Mouse (Mus musculus) erythroblast, adult 5-6 weeks (primary cell): Measurements from ENCODE around the gene Epo. TPM values are rescaled to one million over a fixed set of nuclear protein-coding genes. Genes with fewer than 3 reads are reported as not detected.

Experiments used
- ATAC-seq: replicated peaks from 2 replicates; pipeline ENCODE4 v1.8.0; 2016; ENCODE audit warnings: moderate number of reproducible peaks, mild to moderate bottlenecking, moderate TSS enrichment, inconsistent platforms; ENCODE audit not compliant: poor library complexity, low FRiP score, severe bottlenecking
- total RNA-seq, 2 experiments: library from RNA; stranded (forward) in 1 of 2; stranded (reverse) in 1 of 2; fragments of 150-400 nt in 1 of 2; fragments of 200-764, 138-1000 nt in 1 of 2; gene quantifications; 2 replicates each; pipeline versions ENCODE4 v1.2.3 to v1.2.4; 2015 to 2017; ENCODE audit warnings: low replicate concordance in 2 of 2

Epo gene
- total RNA-seq, 2 experiments from 2014 or later, result not detected

GRCm38 (mm10) chr5:137487616-137488015, 45.4 kb downstream of the Epo start:
- no peak for ATAC-seq

- ATAC-seq, result no peak
These were observed 47.2 kb downstream of the Epo start for GRCm38 (mm10) chr5:137485851-137486155.

GRCm38 (mm10) chr5:137485071-137485850, 47.8 kb downstream of the Epo start:
- ATAC-seq, result no peak

GRCm38 (mm10) chr5:137481897-137482296, 51.1 kb downstream of the Epo start:
- no peak for ATAC-seq

- 0 out of 2 replicates have a peak, but pooled peaks have one; percentile 57 for ATAC-seq
These were observed 51.9 kb downstream of the Epo start for GRCm38 (mm10) chr5:137481138-137481537.

- ATAC-seq, result no peak
These were observed 56.1 kb downstream of the Epo start, which contains the start of gene Zan for GRCm38 (mm10) chr5:137476964-137477363. TSS of gene Zan (minus strand) at chr5:137477064.

GRCm38 (mm10) chr5:137474351-137474750, 58.7 kb downstream of the Epo start:
- ATAC-seq, result no peak

- no peak for ATAC-seq
These were observed 60.7 kb downstream of the Epo start for GRCm38 (mm10) chr5:137472252-137472904.

- ATAC-seq, result no peak
These were observed 66.1 kb downstream of the Epo start for GRCm38 (mm10) chr5:137466946-137467345.

GRCm38 (mm10) chr5:137465049-137465448, 68.0 kb downstream of the Epo start:
- ATAC-seq, result no peak

GRCm38 (mm10) chr5:137455866-137456591, 77.0 kb downstream of the Epo start:
- ATAC-seq, result no peak

- 0 out of 2 replicates have a peak, but pooled peaks have one; percentile 34 for ATAC-seq
These were observed 77.8 kb downstream of the Epo start for GRCm38 (mm10) chr5:137455206-137455605.

GRCm38 (mm10) chr5:137445536-137445935, 87.5 kb downstream of the Epo start:
- no peak for ATAC-seq

GRCm38 (mm10) chr5:137440216-137440855, 92.7 kb downstream of the Epo start:
- ATAC-seq, result no peak

GRCm38 (mm10) chr5:137433889-137434288, 99.2 kb downstream of the Epo start:
- ATAC-seq, result no peak

Other genes starting within 250 kb of the Epo start
- gene Ache, start 245.7 kb downstream of the Epo start, total RNA-seq (2015; ENCODE audit: low replicate concordance), result 63.5 and 69.6 TPM in 2 replicates
- gene Ache, start 245.7 kb downstream of the Epo start, total RNA-seq (2017; ENCODE audit: low replicate concordance), result 55.2 and 63.8 TPM in 2 replicates
- 19.0 and 21.7 TPM in 2 replicates for gene Ufsp1, start 238.6 kb downstream of the Epo start, total RNA-seq (2015; ENCODE audit: low replicate concordance)
- gene Ufsp1, start 238.6 kb downstream of the Epo start, total RNA-seq (2017; ENCODE audit: low replicate concordance), result 16.6 and 27.9 TPM in 2 replicates
- gene Srrt, start 225.6 kb downstream of the Epo start, total RNA-seq (2015; ENCODE audit: low replicate concordance), result 85.7 and 166 TPM in 2 replicates
- 227 and 383 TPM in 2 replicates for gene Srrt, start 225.6 kb downstream of the Epo start, total RNA-seq (2017; ENCODE audit: low replicate concordance)
- gene Trip6, start 218.8 kb downstream of the Epo start, total RNA-seq (2015; ENCODE audit: low replicate concordance), result 0.96 and 2.1 TPM in 2 replicates
- gene Trip6, start 218.8 kb downstream of the Epo start, total RNA-seq (2017; ENCODE audit: low replicate concordance), result 2.6 TPM in 1 of 2 replicates, not detected in the other
- 1.9 TPM in 2 replicates for gene Slc12a9, start 199.6 kb downstream of the Epo start, total RNA-seq (2015; ENCODE audit: low replicate concordance)
- gene Slc12a9, start 199.6 kb downstream of the Epo start, total RNA-seq (2017; ENCODE audit: low replicate concordance), result 0.43 and 0.98 TPM in 2 replicates
- gene Ephb4, start 183.1 kb downstream of the Epo start, total RNA-seq (2015; ENCODE audit: low replicate concordance), result not detected in 2 replicates
- gene Ephb4, start 183.1 kb downstream of the Epo start, total RNA-seq (2017; ENCODE audit: low replicate concordance), result not detected in 2 replicates
- not detected in 2 replicates for gene Zan, start 56.2 kb downstream of the Epo start, total RNA-seq (2015; ENCODE audit: low replicate concordance)
- gene Zan, start 56.2 kb downstream of the Epo start, total RNA-seq (2017; ENCODE audit: low replicate concordance), result not detected in 2 replicates
- gene Pop7, start 30.7 kb downstream of the Epo start, total RNA-seq (2015; ENCODE audit: low replicate concordance), result 9.0 TPM in 1 of 2 replicates, not detected in the other
- 4.4 and 7.2 TPM in 2 replicates for gene Pop7, start 30.7 kb downstream of the Epo start, total RNA-seq (2017; ENCODE audit: low replicate concordance)
- gene Gigyf1, start 14.7 kb downstream of the Epo start, total RNA-seq (2015; ENCODE audit: low replicate concordance), result 5.6 and 6.1 TPM in 2 replicates
- gene Gigyf1, start 14.7 kb downstream of the Epo start, total RNA-seq (2017; ENCODE audit: low replicate concordance), result 5.3 and 8.4 TPM in 2 replicates
- 77.0 and 113 TPM in 2 replicates for gene Gnb2, start 268 bp upstream of the Epo start, total RNA-seq (2015; ENCODE audit: low replicate concordance)
- gene Gnb2, start 268 bp upstream of the Epo start, total RNA-seq (2017; ENCODE audit: low replicate concordance), result 94.2 and 96.3 TPM in 2 replicates
- gene Actl6b, start 20.3 kb upstream of the Epo start, total RNA-seq (2015; ENCODE audit: low replicate concordance), result not detected in 2 replicates
- gene Actl6b, start 20.3 kb upstream of the Epo start, total RNA-seq (2017; ENCODE audit: low replicate concordance), result not detected in 2 replicates
- gene Tfr2, start 36.6 kb upstream of the Epo start, total RNA-seq (2015; ENCODE audit: low replicate concordance), result 11.9 and 16.5 TPM in 2 replicates
- 11.8 and 13.7 TPM in 2 replicates for gene Tfr2, start 36.6 kb upstream of the Epo start, total RNA-seq (2017; ENCODE audit: low replicate concordance)
- gene Mospd3, start 67.8 kb upstream of the Epo start, total RNA-seq (2015; ENCODE audit: low replicate concordance), result 18.6 and 37.2 TPM in 2 replicates
- gene Mospd3, start 67.8 kb upstream of the Epo start, total RNA-seq (2017; ENCODE audit: low replicate concordance), result 0.43 TPM in 1 of 2 replicates, not detected in the other
- gene Pcolce, start 80.5 kb upstream of the Epo start, total RNA-seq (2015; ENCODE audit: low replicate concordance), result not detected in 2 replicates
- not detected in 2 replicates for gene Pcolce, start 80.5 kb upstream of the Epo start, total RNA-seq (2017; ENCODE audit: low replicate concordance)
- not detected in 2 replicates for gene Fbxo24, start 95.8 kb upstream of the Epo start, total RNA-seq (2015; ENCODE audit: low replicate concordance)
- gene Fbxo24, start 95.8 kb upstream of the Epo start, total RNA-seq (2017; ENCODE audit: low replicate concordance), result not detected in 2 replicates
- 9.0 and 27.2 TPM in 2 replicates for gene Lrch4, start 95.9 kb upstream of the Epo start, total RNA-seq (2015; ENCODE audit: low replicate concordance)
- gene Lrch4, start 95.9 kb upstream of the Epo start, total RNA-seq (2017; ENCODE audit: low replicate concordance), result 10.6 and 13.9 TPM in 2 replicates
- 1.9 and 6.3 TPM in 2 replicates for gene Gm20605, start 95.9 kb upstream of the Epo start, total RNA-seq (2015; ENCODE audit: low replicate concordance)
- 0.94 and 4.7 TPM in 2 replicates for gene Gm20605, start 95.9 kb upstream of the Epo start, total RNA-seq (2017; ENCODE audit: low replicate concordance)
- 11.0 and 17.1 TPM in 2 replicates for gene Sap25, start 108.1 kb upstream of the Epo start, total RNA-seq (2015; ENCODE audit: low replicate concordance)
- gene Sap25, start 108.1 kb upstream of the Epo start, total RNA-seq (2017; ENCODE audit: low replicate concordance), result 3.1 and 4.8 TPM in 2 replicates
- gene Irs3, start 112.5 kb upstream of the Epo start, total RNA-seq (2015; ENCODE audit: low replicate concordance), result not detected in 2 replicates
- gene Irs3, start 112.5 kb upstream of the Epo start, total RNA-seq (2017; ENCODE audit: low replicate concordance), result not detected in 2 replicates
- gene Agfg2, start 151.5 kb upstream of the Epo start, total RNA-seq (2015; ENCODE audit: low replicate concordance), result 9.6 and 12.1 TPM in 2 replicates
- 20.5 and 24.5 TPM in 2 replicates for gene Agfg2, start 151.5 kb upstream of the Epo start, total RNA-seq (2017; ENCODE audit: low replicate concordance)
- 0.38 TPM in 1 of 2 replicates, not detected in the other for gene Nyap1, start 208.4 kb upstream of the Epo start, total RNA-seq (2015; ENCODE audit: low replicate concordance)
- gene Nyap1, start 208.4 kb upstream of the Epo start, total RNA-seq (2017; ENCODE audit: low replicate concordance), result 0.84 and 1.4 TPM in 2 replicates
- gene Tsc22d4, start 212.5 kb upstream of the Epo start, total RNA-seq (2015; ENCODE audit: low replicate concordance), result 24.5 and 44.6 TPM in 2 replicates
- 69.5 and 76.3 TPM in 2 replicates for gene Tsc22d4, start 212.5 kb upstream of the Epo start, total RNA-seq (2017; ENCODE audit: low replicate concordance)
- 6.5 and 24.2 TPM in 2 replicates for gene Ppp1r35, start 245.6 kb upstream of the Epo start, total RNA-seq (2015; ENCODE audit: low replicate concordance)
- gene Ppp1r35, start 245.6 kb upstream of the Epo start, total RNA-seq (2017; ENCODE audit: low replicate concordance), result 6.4 and 12.0 TPM in 2 replicates